Mouse (Mus musculus) limb, embryonic 14.5 days (tissue): ENCODE data around the gene Kcnmb1. TPM values are rescaled to one million over a fixed set of nuclear protein-coding genes. Genes with fewer than 3 reads are reported as not detected.
A peak's percentile ranks its signal among the peaks of the same experiment; 100 is the strongest.

Experiments
- ATAC-seq: fragments of 200-750 bp; cut with Nextera tagmentation; 2 replicates; pipeline ENCODE4 v1.8.0; 2017; ENCODE audit warnings: low read depth, moderate number of reproducible peaks, moderate TSS enrichment; ENCODE audit not compliant: low FRiP score
- DNase-seq: peaks from one replicate; pipeline ENCODE4 v3.0.0-alpha.2; 2015; ENCODE audit warnings: low spot score
- H3K27ac ChIP-seq: fragments of 300-500 bp; sonication (generic); replicated peaks from 2 replicates; pipeline ENCODE4 v1.5.1; 2014; ENCODE audit warnings: low read depth, mild to moderate bottlenecking, low read length, moderate library complexity, mixed read lengths
- H3K27me3 ChIP-seq: fragments of 300-500 bp; sonication (generic); 2 replicates; pipeline ENCODE4 v1.6.1; 2014; ENCODE audit warnings: low read length, mixed read lengths; ENCODE audit not compliant: control insufficient read depth, insufficient read depth
- H3K36me3 ChIP-seq: fragments of 300-500 bp; sonication (generic); 2 replicates; pipeline ENCODE4 v1.6.1; 2014; ENCODE audit warnings: mild to moderate bottlenecking, low read length, moderate library complexity, mixed read lengths; ENCODE audit not compliant: control insufficient read depth, insufficient read depth
- H3K4me1 ChIP-seq: fragments of 300-500 bp; sonication (generic); 2 replicates; pipeline ENCODE4 v1.6.1; 2014; ENCODE audit warnings: antibody characterized with exemption, low read length, mixed read lengths; ENCODE audit not compliant: control insufficient read depth, insufficient read depth
- H3K4me2 ChIP-seq: fragments of 300-500 bp; sonication (generic); replicated peaks from 2 replicates; pipeline ENCODE4 v1.6.1; 2014; ENCODE audit warnings: low read depth, mild to moderate bottlenecking, low read length, moderate library complexity; ENCODE audit not compliant: severe bottlenecking
- H3K4me3 ChIP-seq: fragments of 300-500 bp; sonication (generic); replicated peaks from 2 replicates; pipeline ENCODE4 v1.5.1; 2014; ENCODE audit warnings: low read length
- H3K9ac ChIP-seq: fragments of 300-500 bp; sonication (generic); 2 replicates; pipeline ENCODE4 v1.6.1; 2014; ENCODE audit warnings: mild to moderate bottlenecking, low read depth, low read length, moderate library complexity; ENCODE audit not compliant: severe bottlenecking
- H3K9me3 ChIP-seq: fragments of 300-500 bp; sonication (generic); 2 replicates; pipeline ENCODE4 v1.6.1; 2016; ENCODE audit warnings: low read length; ENCODE audit not compliant: control insufficient read depth
- POLR2A ChIP-seq: fragments of 200-500 bp; IDR thresholded peaks from 2 replicates; pipeline ENCODE4 v1.8.0; 2012; ENCODE audit warnings: inconsistent platforms, mild to moderate bottlenecking, moderate library complexity, borderline replicate concordance; ENCODE audit not compliant: insufficient read depth, insufficient read length; ENCODE audit errors: extremely low read depth
- WGBS: fragments of 180-500 bp; shearing (Covaris S2); extraction: QIAGEN DNeasy Blood & Tissue Kit; methylation state at CpG from one replicate; pipeline ENCODE4 v1.1.7; 2014; 5-methylcytosine and 5-hydroxymethylcytosine counted together
- polyA plus RNA-seq, 2 experiments: library from polyadenylated mRNA; depleted of rRNA in 1 of 2; stranded (reverse) in 1 of 2; unstranded in 1 of 2; fragments of >200 nt; fragmentation: Nextera tagmentation in 1 of 2; extraction: Ambion mirVana in 1 of 2; gene quantifications; 2 replicates each; pipeline versions ENCODE4 v1.2.1 to v1.2.3; 2012 to 2014

Gene Kcnmb1
- polyA plus RNA-seq (2012; rRNA removed) (0.10 and 0.13 TPM in 2 replicates), polyA plus RNA-seq (2014; fragmentation: Nextera tagmentation; extraction: Ambion mirVana) (0.07 and 0.18 TPM in 2 replicates)

DNA sequence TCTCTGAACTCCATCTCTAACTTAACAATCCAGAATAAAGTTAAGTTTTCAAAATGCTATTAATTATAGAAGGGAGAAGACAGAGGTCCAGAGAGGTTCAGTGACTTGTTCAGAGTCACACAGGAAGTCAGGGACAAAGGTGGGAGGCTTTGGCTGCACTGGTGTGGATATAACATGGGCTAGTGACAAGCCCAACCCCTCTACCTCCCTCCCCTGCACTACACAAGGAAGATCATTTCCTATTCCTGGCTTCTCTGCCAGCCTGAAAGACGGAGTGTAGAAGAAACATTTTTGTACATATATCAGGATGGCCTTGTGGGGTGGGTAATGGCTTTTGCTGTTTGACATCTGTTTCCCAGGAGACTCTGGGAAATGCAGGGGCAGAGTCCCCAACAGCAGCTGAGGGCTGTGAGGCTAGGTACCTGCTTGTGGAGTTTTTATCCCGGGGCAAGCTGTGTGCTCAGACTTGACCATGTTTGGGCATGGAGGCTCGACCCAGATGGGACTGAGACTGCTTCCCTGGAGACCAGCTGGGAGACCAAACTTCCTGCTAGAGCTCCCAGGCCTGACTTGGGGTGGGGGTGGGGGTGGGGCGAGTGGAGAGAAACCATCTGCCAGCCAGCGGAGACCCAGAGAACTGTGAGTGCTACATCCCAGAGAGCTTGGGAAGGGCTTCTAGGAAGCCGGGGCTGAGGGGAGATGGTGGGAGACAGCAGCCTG lies at the start of gene Kcnmb1:
Gene Kcnmb1, plus strand, starts transcription at position 326 of the 720 bp plus-strand sequence.
- H3K4me1 ChIP-seq, result no peaks in the 10 kb centered on the region
- H3K27ac ChIP-seq, result no peak within 1 kb of the TSS
- DNase-seq (no peak), ATAC-seq (no peak)
- H3K9ac ChIP-seq, result no peak within 1 kb of the TSS
- no peak within 1 kb of the TSS for H3K4me2 ChIP-seq
- no peaks in the 10 kb centered on the region for H3K27me3 ChIP-seq
- H3K36me3 ChIP-seq, result no peaks in the 10 kb centered on the region
- 23% methylated on average over 6 of the region's 6 CpGs for WGBS
- no peak within 1 kb of the TSS for H3K4me3 ChIP-seq
- H3K9me3 ChIP-seq, result no peaks in the 10 kb centered on the region
- TF ChIP-seq POLR2A, result no peak

DNA sequence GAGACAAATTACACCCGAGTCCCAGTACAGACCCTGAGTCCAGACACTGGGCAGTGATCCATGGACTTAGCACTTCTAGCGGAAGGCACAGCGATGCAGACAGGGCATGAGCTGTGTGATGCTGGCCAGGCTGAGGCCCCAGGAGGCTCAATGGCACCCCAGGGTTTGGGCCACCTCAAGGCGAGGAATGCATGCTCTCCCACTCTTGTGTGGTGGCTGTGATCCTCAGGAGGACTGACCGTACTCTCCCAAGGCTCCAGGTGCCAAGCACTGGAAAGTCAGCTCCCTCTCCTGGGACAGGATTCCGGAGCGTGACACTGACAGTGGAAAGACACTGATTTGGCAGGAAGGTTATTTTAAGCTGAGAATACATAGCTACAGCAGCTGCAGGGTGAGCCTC lies 49.8 kb upstream of the Kcnmb1 start:
- no peak overlapping the region for H3K4me2 ChIP-seq
- DNase-seq, result no peak
- no peaks in the 10 kb centered on the region for H3K27me3 ChIP-seq
- WGBS, result 68% methylated on average over 7 of the region's 7 CpGs
- H3K27ac ChIP-seq, result no peak overlapping the region
- H3K4me3 ChIP-seq, result no peak overlapping the region
- TF ChIP-seq POLR2A, result no peak
- H3K9ac ChIP-seq, result no peak overlapping the region
- no peak for ATAC-seq
- H3K9me3 ChIP-seq, result no peaks in the 10 kb centered on the region
- H3K4me1 ChIP-seq, result peaks cover 16% of the 10 kb centered on the region
- no peaks in the 10 kb centered on the region for H3K36me3 ChIP-seq

DNA sequence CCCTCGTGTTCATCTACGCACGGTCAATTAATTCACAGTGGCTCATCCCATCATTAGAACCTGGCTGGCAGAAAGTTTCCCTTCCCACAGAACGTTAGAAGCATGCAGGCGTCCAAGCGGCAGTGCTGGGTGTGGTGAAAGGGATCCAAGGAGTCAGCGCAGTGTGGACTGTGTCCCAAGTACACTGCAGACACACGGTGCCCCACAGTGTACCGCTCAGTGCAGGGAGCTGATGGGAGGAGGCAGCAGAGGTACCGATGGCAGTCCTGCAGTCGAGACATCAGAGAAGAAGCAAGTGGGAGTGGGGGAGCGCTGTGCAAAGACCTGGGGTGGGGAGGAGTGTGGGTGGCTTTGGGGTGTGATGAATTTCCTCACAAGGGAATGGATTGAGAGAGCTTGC lies 48.6 kb upstream of the Kcnmb1 start:
- 72% methylated on average over 12 of the region's 12 CpGs for WGBS
- Histone ChIP-seq H3K27me3 (no peaks in the 10 kb centered on the region), H3K4me1 (peaks cover 16% of the 10 kb centered on the region), H3K9ac (no peak overlapping the region), H3K36me3 (no peaks in the 10 kb centered on the region), H3K4me2 (no peak overlapping the region), H3K4me3 (no peak overlapping the region), H3K9me3 (no peaks in the 10 kb centered on the region), H3K27ac (no peak overlapping the region)
- TF ChIP-seq POLR2A, result no peak
- ATAC-seq (no peak), DNase-seq (no peak)

DNA sequence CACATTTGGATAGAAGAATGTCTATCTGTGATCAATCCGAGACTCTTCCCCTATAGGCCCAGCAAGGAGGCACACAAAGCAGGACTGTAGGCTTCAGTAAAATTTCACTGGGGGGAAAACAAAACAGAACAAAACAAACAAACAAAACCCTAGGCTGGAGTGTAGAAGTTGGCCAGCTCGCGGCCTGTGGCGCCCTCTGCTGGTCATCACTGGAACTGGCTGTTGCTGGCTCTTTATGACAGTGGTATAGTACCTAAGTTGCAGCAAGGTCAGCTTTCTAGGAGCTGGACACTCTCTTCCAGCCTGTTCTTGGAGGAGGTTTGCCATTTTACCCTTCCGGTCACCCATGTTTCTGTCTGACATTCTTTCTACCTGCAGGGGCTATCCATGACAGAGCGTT lies 45.2 kb upstream of the Kcnmb1 start:
- H3K27ac ChIP-seq, result no peak overlapping the region
- WGBS, result 23% methylated on average over 6 of the region's 6 CpGs
- ATAC-seq (peak; percentile 67; the same call in 1 of the 2 replicates), DNase-seq (peak; percentile 62)
- H3K4me2 ChIP-seq, result no peak overlapping the region
- no peak for TF ChIP-seq POLR2A
- no peak overlapping the region for H3K4me3 ChIP-seq
- H3K9ac ChIP-seq, result no peak overlapping the region
- peaks cover 11% of the 10 kb centered on the region for H3K4me1 ChIP-seq
- no peaks in the 10 kb centered on the region for H3K9me3 ChIP-seq
- no peaks in the 10 kb centered on the region for H3K27me3 ChIP-seq
- H3K36me3 ChIP-seq, result no peaks in the 10 kb centered on the region

DNA sequence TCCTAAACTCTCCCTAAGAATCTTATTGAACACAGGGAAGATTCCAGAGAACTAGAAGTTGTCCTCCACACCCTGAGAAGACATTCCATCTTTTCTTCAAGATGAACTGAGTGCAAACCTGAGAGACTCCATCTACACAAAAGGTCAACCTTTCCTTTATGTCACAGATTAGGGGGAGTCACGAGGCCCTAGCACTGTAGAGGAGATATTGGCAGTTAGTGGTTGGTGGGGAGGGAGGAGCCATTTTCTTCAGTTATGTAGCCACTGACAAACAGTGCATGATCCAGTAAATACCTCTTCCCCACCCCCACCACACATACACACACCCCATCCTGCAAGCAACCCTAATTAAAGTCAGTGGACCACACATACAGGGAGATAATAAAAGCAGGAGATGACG lies 44.4 kb upstream of the Kcnmb1 start:
- 19% methylated on average over 2 of the region's 2 CpGs for WGBS
- ATAC-seq (no peak), DNase-seq (no peak)
- TF ChIP-seq POLR2A, result no peak
- no peaks in the 10 kb centered on the region for H3K36me3 ChIP-seq
- no peak overlapping the region for H3K4me2 ChIP-seq
- H3K27me3 ChIP-seq, result no peaks in the 10 kb centered on the region
- no peaks in the 10 kb centered on the region for H3K9me3 ChIP-seq
- no peak overlapping the region for H3K4me3 ChIP-seq
- no peak overlapping the region for H3K27ac ChIP-seq
- H3K4me1 ChIP-seq, result peaks cover 5% of the 10 kb centered on the region; the same call in 1 of the 2 replicates
- H3K9ac ChIP-seq, result no peak overlapping the region

DNA sequence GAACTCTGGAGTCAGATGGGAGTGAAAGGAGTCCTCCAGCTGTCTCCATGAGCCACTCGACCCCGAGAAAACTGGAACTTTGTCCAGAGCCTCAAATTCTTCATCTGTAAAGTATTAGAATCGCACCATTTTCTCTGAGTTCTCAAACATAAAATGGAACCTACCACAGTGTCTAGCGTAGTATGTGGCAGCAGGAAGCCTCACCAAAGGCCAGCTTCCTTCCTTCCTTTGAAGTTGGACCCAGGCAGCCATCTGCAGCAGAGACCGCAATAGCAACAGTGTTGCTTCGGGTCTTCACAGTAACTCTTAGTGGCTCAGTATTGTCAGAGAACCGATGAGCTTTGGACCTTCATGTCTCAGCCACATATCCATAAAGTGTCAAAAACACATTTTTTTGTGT lies 43.0 kb upstream of the Kcnmb1 start:
- no peak overlapping the region for H3K4me2 ChIP-seq
- peaks cover 5% of the 10 kb centered on the region; the same call in 1 of the 2 replicates for H3K4me1 ChIP-seq
- H3K27me3 ChIP-seq, result no peaks in the 10 kb centered on the region
- no peak overlapping the region for H3K4me3 ChIP-seq
- TF ChIP-seq POLR2A, result no peak
- H3K27ac ChIP-seq, result no peak overlapping the region
- H3K36me3 ChIP-seq, result no peaks in the 10 kb centered on the region
- DNase-seq, result no peak
- ATAC-seq, result no peak
- no peaks in the 10 kb centered on the region for H3K9me3 ChIP-seq
- 74% methylated on average over 7 of the region's 7 CpGs for WGBS
- no peak overlapping the region for H3K9ac ChIP-seq
